Mouse (Mus musculus): Measurements from ENCODE around the gene Aldh1l1. TPM values are rescaled to one million over a fixed set of nuclear protein-coding genes. Genes with fewer than 3 reads are reported as not detected.

Aldh1l1 gene
- total and polyA plus RNA-seq, 3 experiments: 0.11 to 0.13 TPM; not detected in 1

DNA sequence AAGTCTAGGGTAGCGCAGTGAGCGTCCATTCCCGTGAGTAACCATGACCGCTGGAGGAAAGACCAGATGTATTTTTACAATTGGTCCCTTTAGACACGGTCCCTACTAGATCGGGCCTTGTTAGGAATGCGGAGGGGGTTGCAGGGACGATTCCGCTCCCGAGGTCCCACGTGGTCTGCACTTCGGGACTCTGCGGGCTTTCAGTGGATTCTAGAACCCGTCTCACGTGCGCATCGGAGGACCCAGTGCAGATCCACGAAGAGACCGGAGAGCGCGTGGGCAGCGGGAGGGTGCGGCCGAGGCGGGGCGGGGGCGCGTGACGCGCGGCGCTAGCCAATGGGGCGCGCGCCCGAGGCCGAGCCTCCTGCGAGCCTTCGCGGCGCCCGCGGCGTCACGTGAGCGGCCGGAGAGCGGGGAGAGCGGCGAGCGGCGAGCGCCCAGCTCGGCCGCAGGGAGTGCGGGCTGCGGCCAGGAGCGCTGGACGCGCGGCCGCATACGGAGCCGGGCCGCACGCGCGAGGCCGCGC, 24.0 kb upstream of the Aldh1l1 start, which contains the start of gene Klf15:
Klf15 (plus strand) TSS at position 396 of the 526 bp plus-strand sequence.
- Histone ChIP-seq H3K4me1 (ENCODE audit: control insufficient read depth in 1 of 2, insufficient read depth in 2 of 2) (no peaks in the 10 kb centered on the region), H3K27ac (ENCODE audit: insufficient read depth, low read depth) (no peak within 1 kb of the TSS), H3K79me2 (replicated peaks; ENCODE audit: control insufficient read depth, extremely low read depth, insufficient read depth, poor library complexity, severe bottlenecking) (no peaks in the 10 kb centered on the region), H3K9ac (ENCODE audit: insufficient read depth, low read depth) (no peak within 1 kb of the TSS), H3K36me3 (replicated peaks in 1 of 2; ENCODE audit: control insufficient read depth in 1 of 2, insufficient read depth in 1 of 2, low read length in 1 of 2) (no peaks in the 10 kb centered on the region), H3K27me3 (replicated peaks) (peaks cover 64% of the 10 kb centered on the region), H3K9me3 (replicated peaks; ENCODE audit: low read length) (peaks cover 6% of the 10 kb centered on the region), H3K4me3 (replicated peaks in 1 of 3; ENCODE audit: low read depth in 2 of 3, low read length in 2 of 3, poor library complexity in 1 of 3) (no peak within 1 kb of the TSS), H3K4me2 (ENCODE audit: insufficient read depth, low read depth, poor library complexity, severe bottlenecking) (no peak within 1 kb of the TSS)
- in situ Hi-C loops (cut with MboI; ENCODE audit: low pct_ligation_motif_present, low pct_unique_long_range_greater_than_20kb, low sequenced_read_pairs) (no loop called here), dilution Hi-C loops (cut with MboI; ENCODE audit: extremely low pct_ligation_motif_present, extremely low pct_unique_long_range_greater_than_20kb, low sequenced_read_pairs) (no loop called here)
- no peak for TF ChIP-seq NRF1 (IDR thresholded peaks at IDR 0.05; ENCODE audit: low read depth, low read length)
- no peak for TF ChIP-seq RCOR1 (conservative IDR thresholded peaks at IDR 0.05; ENCODE audit: low read depth, low read length)
- TF ChIP-seq JUN (IDR thresholded peaks at IDR 0.05; ENCODE audit: insufficient read depth, low read depth, low read length): no peak
- TF ChIP-seq MXI1 (IDR thresholded peaks at IDR 0.05; ENCODE audit: low read depth, low read length): no peak
- no peak for TF ChIP-seq TBP (conservative IDR thresholded peaks at IDR 0.05; ENCODE audit: low read depth, low read length)
- TF ChIP-seq KAT2A (IDR thresholded peaks at IDR 0.05; ENCODE audit: insufficient replicate concordance, low read length): no peak
- no peak for TF ChIP-seq ZNF384 (IDR thresholded peaks at IDR 0.05; ENCODE audit: low read depth, low read length)
- TF ChIP-seq JUND (conservative IDR thresholded peaks at IDR 0.05; ENCODE audit: low read depth, low read length): no peak
- no peak for TF ChIP-seq SMC3 (IDR thresholded peaks at IDR 0.05; ENCODE audit: low read depth, low read length)
- TF ChIP-seq MAX (IDR thresholded peaks at IDR 0.05; ENCODE audit: low read length): no peak
- TF ChIP-seq PAX5 (IDR thresholded peaks at IDR 0.05; ENCODE audit: low read length): no peak
- no peak for TF ChIP-seq MEF2A (IDR thresholded peaks at IDR 0.05; ENCODE audit: borderline replicate concordance, low read depth, low read length)
- no peak for TF ChIP-seq E2F4 (IDR thresholded peaks at IDR 0.05; ENCODE audit: insufficient replicate concordance, low read depth, low read length)
- no peak for TF ChIP-seq ETS1 (conservative IDR thresholded peaks at IDR 0.05; ENCODE audit: low read depth, low read length)
- TF ChIP-seq POLR2A (IDR thresholded peaks at IDR 0.05; ENCODE audit: low read depth, low read length): no peak
- TF ChIP-seq ZKSCAN1 (IDR thresholded peaks at IDR 0.05; ENCODE audit: borderline replicate concordance, low read depth, low read length): no peak
- no peak for DNase-seq (ENCODE audit: extremely low read depth)

DNA sequence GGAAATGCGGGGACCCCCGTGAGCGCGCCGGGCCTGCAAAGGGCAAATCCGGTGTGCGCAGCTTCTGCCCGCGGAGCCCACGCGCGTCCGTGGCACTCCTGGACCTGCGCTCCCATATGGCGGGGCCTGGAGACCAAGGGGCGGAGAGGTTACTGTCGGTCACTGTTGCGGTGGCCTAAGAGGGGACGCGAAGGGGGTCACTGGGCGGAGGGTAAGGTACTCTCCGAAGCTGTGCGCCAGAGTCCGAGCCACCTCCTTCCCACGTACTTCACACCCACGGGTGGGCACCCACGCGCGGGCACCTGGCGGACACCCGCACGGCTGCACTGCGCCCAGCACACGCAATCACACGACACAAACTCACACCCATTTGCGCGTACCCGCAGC, 23.4 kb upstream of the Aldh1l1 start:
- no peak overlapping the region for H3K4me2 ChIP-seq (ENCODE audit: insufficient read depth, low read depth, poor library complexity, severe bottlenecking)
- H3K27me3 ChIP-seq (replicated peaks): peaks cover 63% of the 10 kb centered on the region
- H3K9me3 ChIP-seq (replicated peaks; ENCODE audit: low read length): peaks cover 6% of the 10 kb centered on the region
- no peaks in the 10 kb centered on the region for H3K36me3 ChIP-seq (replicated peaks in 1 of 2; ENCODE audit: control insufficient read depth in 1 of 2, insufficient read depth in 1 of 2, low read length in 1 of 2)
- DNase-seq (ENCODE audit: extremely low read depth): no peak
- no peak overlapping the region for H3K9ac ChIP-seq (ENCODE audit: insufficient read depth, low read depth)
- no peak for TF ChIP-seq POLR2AphosphoS2 (IDR thresholded peaks at IDR 0.05; ENCODE audit: low read depth, low read length)
- no peak for TF ChIP-seq HCFC1 (IDR thresholded peaks at IDR 0.05; ENCODE audit: low read depth, low read length)
- TF ChIP-seq USF2 (conservative IDR thresholded peaks at IDR 0.05; ENCODE audit: low read depth, low read length): no peak
- TF ChIP-seq KAT2A (IDR thresholded peaks at IDR 0.05; ENCODE audit: insufficient replicate concordance, low read length): no peak
- no peak for TF ChIP-seq POLR2A (IDR thresholded peaks at IDR 0.05; ENCODE audit: low read depth, low read length)
- no peak for TF ChIP-seq ELF1 (IDR thresholded peaks at IDR 0.05; ENCODE audit: low read depth, low read length)
- no peak for TF ChIP-seq MYC (IDR thresholded peaks at IDR 0.05; ENCODE audit: low read depth, low read length)
- TF ChIP-seq PAX5 (IDR thresholded peaks at IDR 0.05; ENCODE audit: low read length): no peak
- TF ChIP-seq CHD1 (IDR thresholded peaks at IDR 0.05; ENCODE audit: low read depth, low read length): no peak
- no peak for TF ChIP-seq SIN3A (IDR thresholded peaks at IDR 0.05; ENCODE audit: low read length)
- no peak for TF ChIP-seq GABPA (IDR thresholded peaks at IDR 0.05; ENCODE audit: insufficient replicate concordance, low read depth, low read length)
- no peak for TF ChIP-seq ETS1 (conservative IDR thresholded peaks at IDR 0.05; ENCODE audit: low read depth, low read length)
- no peak for TF ChIP-seq EP300 (IDR thresholded peaks at IDR 0.05; ENCODE audit: low read length)
- no peak for TF ChIP-seq ZMIZ1 (IDR thresholded peaks at IDR 0.05; ENCODE audit: low read depth, low read length)
- TF ChIP-seq MAFK (IDR thresholded peaks at IDR 0.05; ENCODE audit: insufficient replicate concordance, low read length): no peak
- H3K27ac ChIP-seq (ENCODE audit: insufficient read depth, low read depth): no peak overlapping the region
- dilution Hi-C loops (cut with MboI; ENCODE audit: extremely low pct_ligation_motif_present, extremely low pct_unique_long_range_greater_than_20kb, low sequenced_read_pairs): no loop called here
- H3K79me2 ChIP-seq (replicated peaks; ENCODE audit: control insufficient read depth, extremely low read depth, insufficient read depth, poor library complexity, severe bottlenecking): no peaks in the 10 kb centered on the region
- no peaks in the 10 kb centered on the region for H3K4me1 ChIP-seq (ENCODE audit: control insufficient read depth in 1 of 2, insufficient read depth in 2 of 2)
- H3K4me3 ChIP-seq (replicated peaks in 1 of 3; ENCODE audit: low read depth in 2 of 3, low read length in 2 of 3, poor library complexity in 1 of 3): no peak overlapping the region
- in situ Hi-C loops (cut with MboI; ENCODE audit: low pct_ligation_motif_present, low pct_unique_long_range_greater_than_20kb, low sequenced_read_pairs): no loop called here

Data from CH12.LX (cell line).